Mouse (Mus musculus): ENCODE data around the gene Camsap2. TPM values are rescaled to one million over a fixed set of nuclear protein-coding genes. Genes with fewer than 3 reads are reported as not detected.

Gene Camsap2
- total and polyA plus RNA-seq, 3 experiments, result 7.6 to 38.3 (median 10.7) TPM

- no peaks in the 10 kb centered on the region for H3K79me2 ChIP-seq (ENCODE audit: control insufficient read depth, insufficient read depth, low read length, poor library complexity)
- H3K27me3 ChIP-seq (ENCODE audit: control insufficient read depth in 1 of 2, insufficient read depth in 2 of 2, low read length in 2 of 2), result peaks cover 4 to 11% of the 10 kb centered on the region in 2 experiments; a peak in 3 of 4 replicates
- H3K4me3 ChIP-seq (ENCODE audit: control insufficient read depth in 1 of 2, insufficient read depth in 1 of 2, low read depth in 2 of 2, low read length in 2 of 2), result no peak overlapping the region
- DNase-seq (ENCODE audit: low read depth, low spot score), result no peak
- no peaks in the 10 kb centered on the region for H3K4me1 ChIP-seq (ENCODE audit: control insufficient read depth in 1 of 2, insufficient read depth in 2 of 2, low read length in 2 of 2)
- TF ChIP-seq MXI1 (IDR thresholded peaks at IDR 0.05; ENCODE audit: low read depth, low read length) (no peak), RAD21 (IDR thresholded peaks at IDR 0.05; ENCODE audit: low read depth, low read length) (no peak), MAX (IDR thresholded peaks at IDR 0.05; ENCODE audit: low read length) (no peak), USF1 (IDR thresholded peaks at IDR 0.05; ENCODE audit: low read depth, low read length) (no peak), ZC3H11A (IDR thresholded peaks at IDR 0.05; ENCODE audit: low read depth, low read length) (no peak)
- H3K9ac ChIP-seq (ENCODE audit: control insufficient read depth, low read depth, low read length, poor library complexity, severe bottlenecking), result no peak overlapping the region
- no peaks in the 10 kb centered on the region for H3K9me3 ChIP-seq (replicated peaks; ENCODE audit: insufficient read depth, low read length)
- no peak overlapping the region for H3K27ac ChIP-seq (ENCODE audit: control insufficient read depth, low read depth, low read length)
- H3K36me3 ChIP-seq (ENCODE audit: control insufficient read depth in 1 of 2, insufficient read depth in 2 of 2, low read length in 2 of 2), result no peaks in the 10 kb centered on the region
Measured at GRCm38 (mm10) chr1:136365986-136366385, 20.1 kb upstream of the Camsap2 start.

- peaks cover 1 to 11% of the 10 kb centered on the region in 2 experiments; a peak in 3 of 4 replicates for H3K27me3 ChIP-seq (ENCODE audit: control insufficient read depth in 1 of 2, insufficient read depth in 2 of 2, low read length in 2 of 2)
- TF ChIP-seq CHD1 (IDR thresholded peaks at IDR 0.05; ENCODE audit: low read depth, low read length), result no peak
- TF ChIP-seq SMC3 (IDR thresholded peaks at IDR 0.05; ENCODE audit: low read depth, low read length), result no peak
- no peak for TF ChIP-seq MAZ (IDR thresholded peaks at IDR 0.05; ENCODE audit: low read depth, low read length)
- no peak for TF ChIP-seq RCOR1 (IDR thresholded peaks at IDR 0.05; ENCODE audit: low read depth, low read length)
- no peak for TF ChIP-seq ZC3H11A (IDR thresholded peaks at IDR 0.05; ENCODE audit: low read depth, low read length)
- TF ChIP-seq NELFE (IDR thresholded peaks at IDR 0.05; ENCODE audit: low read depth, low read length), result no peak
- no peak for TF ChIP-seq ZNF384 (IDR thresholded peaks at IDR 0.05; ENCODE audit: low read depth, low read length)
- TF ChIP-seq ZKSCAN1 (IDR thresholded peaks at IDR 0.05; ENCODE audit: low read depth, low read length), result no peak
- TF ChIP-seq E2F4 (IDR thresholded peaks at IDR 0.05; ENCODE audit: borderline replicate concordance, low read depth, low read length), result no peak
- TF ChIP-seq ZMIZ1 (IDR thresholded peaks at IDR 0.05; ENCODE audit: low read depth, low read length), result no peak
- TF ChIP-seq JUND (IDR thresholded peaks at IDR 0.05; ENCODE audit: low read depth, low read length), result no peak
- no peak overlapping the region for H3K27ac ChIP-seq (ENCODE audit: control insufficient read depth, low read depth, low read length)
- H3K79me2 ChIP-seq (ENCODE audit: control insufficient read depth, insufficient read depth, low read length, poor library complexity), result no peaks in the 10 kb centered on the region
- no peaks in the 10 kb centered on the region for H3K9me3 ChIP-seq (replicated peaks; ENCODE audit: insufficient read depth, low read length)
- no peak overlapping the region for H3K9ac ChIP-seq (ENCODE audit: control insufficient read depth, low read depth, low read length, poor library complexity, severe bottlenecking)
- no peaks in the 10 kb centered on the region for H3K4me1 ChIP-seq (ENCODE audit: control insufficient read depth in 1 of 2, insufficient read depth in 2 of 2, low read length in 2 of 2)
- no peaks in the 10 kb centered on the region for H3K36me3 ChIP-seq (ENCODE audit: control insufficient read depth in 1 of 2, insufficient read depth in 2 of 2, low read length in 2 of 2)
- no peak for DNase-seq (ENCODE audit: low read depth, low spot score)
- no peak overlapping the region for H3K4me3 ChIP-seq (ENCODE audit: control insufficient read depth in 1 of 2, insufficient read depth in 1 of 2, low read depth in 2 of 2, low read length in 2 of 2)
Measured at GRCm38 (mm10) chr1:136364711-136365110, 18.8 kb upstream of the Camsap2 start.

GRCm38 (mm10) chr1:136363035-136363434, 17.1 kb upstream of the Camsap2 start:
- Histone ChIP-seq H3K79me2 (ENCODE audit: control insufficient read depth, insufficient read depth, low read length, poor library complexity) (no peaks in the 10 kb centered on the region), H3K36me3 (ENCODE audit: control insufficient read depth in 1 of 2, insufficient read depth in 2 of 2, low read length in 2 of 2) (no peaks in the 10 kb centered on the region), H3K9ac (ENCODE audit: control insufficient read depth, low read depth, low read length, poor library complexity, severe bottlenecking) (no peak overlapping the region), H3K27ac (ENCODE audit: control insufficient read depth, low read depth, low read length) (no peak overlapping the region), H3K4me3 (ENCODE audit: control insufficient read depth in 1 of 2, insufficient read depth in 1 of 2, low read depth in 2 of 2, low read length in 2 of 2) (no peak overlapping the region), H3K9me3 (replicated peaks; ENCODE audit: insufficient read depth, low read length) (no peaks in the 10 kb centered on the region), H3K4me1 (ENCODE audit: control insufficient read depth in 1 of 2, insufficient read depth in 2 of 2, low read length in 2 of 2) (no peaks in the 10 kb centered on the region), H3K27me3 (ENCODE audit: control insufficient read depth in 1 of 2, insufficient read depth in 2 of 2, low read length in 2 of 2) (peaks cover 0 to 8% of the 10 kb centered on the region in 2 experiments; a peak in 3 of 4 replicates)
- no peak for DNase-seq (ENCODE audit: low read depth, low spot score)
- TF ChIP-seq TBP (IDR thresholded peaks at IDR 0.05; ENCODE audit: low read depth, low read length) (no peak), E2F4 (IDR thresholded peaks at IDR 0.05; ENCODE audit: borderline replicate concordance, low read depth, low read length) (no peak), USF1 (IDR thresholded peaks at IDR 0.05; ENCODE audit: low read depth, low read length) (no peak), EP300 (IDR thresholded peaks at IDR 0.05; ENCODE audit: low read depth in 1 of 2, low read length in 2 of 2) (no peak), RCOR1 (IDR thresholded peaks at IDR 0.05; ENCODE audit: low read depth, low read length) (no peak), UBTF (IDR thresholded peaks at IDR 0.05; ENCODE audit: borderline replicate concordance, insufficient read depth, low read depth, low read length) (no peak), HCFC1 (IDR thresholded peaks at IDR 0.05; ENCODE audit: low read depth, low read length) (no peak), CHD1 (IDR thresholded peaks at IDR 0.05; ENCODE audit: low read depth, low read length) (no peak), ZC3H11A (IDR thresholded peaks at IDR 0.05; ENCODE audit: low read depth, low read length) (no peak), ETS1 (IDR thresholded peaks at IDR 0.05; ENCODE audit: low read depth, low read length) (no peak)

Measured in MEL (cell line).